Mouse (Mus musculus) embryonic stem cell, embryonic (primary cell): ENCODE data around the gene Dscaml1.

Experiments
- CTCF ChIA-PET, 4 experiments: fragments of 300-600 bp in 2 of 4; fragments of 350-600 bp in 2 of 4; sonication (Branson Sonifier 250); formaldehyde crosslinking; loops; one replicate each; lab custom pipeline; 2022; ENCODE audit warnings: inconsistent platforms in 2 of 4; lab: Charles Lee
- POLR2A ChIA-PET, 4 experiments: fragments of 300-600 bp in 2 of 4; fragments of 350-600 bp in 2 of 4; sonication (Branson Sonifier 250); formaldehyde crosslinking; loops; one replicate each; lab custom pipeline; 2022; ENCODE audit warnings: antibody characterized with exemption in 4 of 4, inconsistent platforms in 1 of 4; lab: Charles Lee

Gene Dscaml1

DNA sequence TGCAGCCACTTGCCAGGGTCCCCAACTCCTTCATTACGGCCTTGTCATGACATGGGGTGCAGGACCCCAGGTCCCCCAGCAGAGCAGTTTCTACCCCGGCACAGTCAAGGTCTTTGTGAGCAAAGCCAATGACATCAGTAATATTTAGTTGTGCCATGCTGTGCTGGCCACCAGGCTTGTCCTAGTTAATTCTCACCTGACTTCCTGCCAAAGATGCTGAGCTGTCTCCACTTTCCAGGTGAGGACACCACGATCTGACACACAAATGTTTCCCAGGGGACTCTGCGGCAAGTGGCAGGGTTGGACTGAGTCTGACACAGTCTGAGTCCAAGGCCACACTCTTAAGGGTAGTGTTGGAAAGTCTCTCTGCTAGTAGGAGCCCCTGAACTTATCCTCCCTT lies at the start of gene Dscaml1:
Gene Dscaml1, plus strand, starts transcription at position 173 of the 400 bp plus-strand sequence.
- CTCF ChIA-PET = interaction anchor here in 2 of 4 experiments (0.5 to 0.8 kb wide), 2 partner anchors 18 to 328 kb away, joined by 3 read pairs; no protein-coding TSS in a partner anchor

GRCm38 (mm10) chr9:45376883-45377282 lies 49.5 kb upstream of the Dscaml1 start:
- ChIA-PET POLR2A (interaction anchor here in 3 of 4 experiments (0.6 to 50.2 kb wide), 11 partner anchors 11 to 27 kb away, joined by 3 to 2905 read pairs (median 7); partner anchors contain the start of gene Fxyd6 (in 2 of the 3)), CTCF (interaction anchor here in 1 of 4 experiments (0.6 kb wide), 1 partner anchor 74 kb away, joined by 10 read pairs; no protein-coding TSS in a partner anchor)

More for the DNA sequence above, at the start of gene Dscaml1:
- POLR2A ChIA-PET = no interaction called here

- CTCF ChIA-PET = interaction anchor here in 2 of 4 experiments (0.6 to 2.8 kb wide), 5 partner anchors 8 to 80 kb away, joined by 3 to 13 read pairs (median 3); partner anchors contain the start of gene Fxyd6 (in 1 of the 2)
- POLR2A ChIA-PET = interaction anchor here in 3 of 4 experiments (0.5 to 50.2 kb wide), 15 partner anchors 9 to 794 kb away, joined by 3 to 2905 read pairs (median 5); partner anchors contain the start of genes Fxyd6 (in 3 of the 3) and Fxyd2 (in 1 of the 3)
Measured at GRCm38 (mm10) chr9:45380411-45381251, 45.8 kb upstream of the Dscaml1 start.

- CTCF ChIA-PET = interaction anchor here in 1 of 4 experiments (1.3 to 2.1 kb wide), 2 partner anchors 30 to 33 kb away, joined by 5 read pairs; no protein-coding TSS in a partner anchor
- POLR2A ChIA-PET = interaction anchor here in 3 of 4 experiments (0.7 to 50.2 kb wide), 13 partner anchors 8 to 82 kb away, joined by 3 to 2905 read pairs (median 10); partner anchors contain the start of genes Fxyd6 (in 2 of the 3) and Fxyd2 (in 1 of the 3)
Measured at GRCm38 (mm10) chr9:45382336-45382735, 44.1 kb upstream of the Dscaml1 start.

DNA sequence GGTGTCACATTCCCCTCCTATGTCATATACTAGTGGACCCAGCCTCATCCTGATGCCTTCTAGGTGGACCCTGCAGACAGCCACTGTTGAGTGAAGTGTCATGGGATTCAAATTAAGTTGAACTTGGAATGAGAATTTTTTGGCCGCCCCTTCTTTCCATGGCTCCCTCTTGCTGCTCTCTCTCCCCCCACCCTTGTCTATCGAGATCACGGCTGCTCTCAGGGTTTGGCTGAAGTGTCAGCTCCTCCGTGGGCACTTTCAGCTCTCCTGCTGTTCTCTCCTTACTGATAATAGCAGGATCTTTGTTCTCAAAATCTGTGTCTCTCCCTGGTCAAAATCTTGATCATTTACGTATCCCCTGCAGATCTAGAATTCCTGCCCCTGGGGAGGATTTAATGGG lies 43.6 kb upstream of the Dscaml1 start:
- CTCF ChIA-PET = interaction anchor here in 1 of 4 experiments (1.3 to 2.1 kb wide), 2 partner anchors 29 to 33 kb away, joined by 5 read pairs; no protein-coding TSS in a partner anchor

DNA sequence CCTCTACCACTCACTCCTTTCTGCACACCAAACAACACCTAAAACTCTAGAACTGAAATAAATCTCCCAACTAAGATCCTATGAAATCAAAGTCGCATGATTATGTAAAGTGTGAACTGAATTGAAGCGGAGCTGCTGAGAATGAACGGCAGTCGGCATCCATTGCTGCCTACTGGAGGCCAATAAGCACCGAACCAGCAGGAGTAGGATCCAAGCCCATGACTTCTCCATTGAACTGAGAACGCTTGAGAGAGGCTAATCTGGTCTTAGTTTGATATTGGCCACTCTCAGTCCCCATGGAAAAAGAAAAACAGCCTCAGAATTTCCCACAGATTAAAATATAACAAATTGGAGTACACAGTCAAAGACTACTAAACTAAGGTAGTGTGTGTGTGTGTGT lies 42.5 kb upstream of the Dscaml1 start:
- ChIA-PET POLR2A (interaction anchor here in 3 of 4 experiments (0.8 to 50.2 kb wide), 7 partner anchors 10 to 74 kb away, joined by 3 to 2905 read pairs (median 21); partner anchors contain the start of genes Fxyd2 (in 1 of the 3) and Fxyd6 (in 1 of the 3)), CTCF (interaction anchor here in 1 of 4 experiments (2.1 kb wide), 1 partner anchor 32 kb away, joined by 5 read pairs; no protein-coding TSS in a partner anchor)

More for the DNA sequence above, 43.6 kb upstream of the Dscaml1 start:
- POLR2A ChIA-PET = interaction anchor here in 3 of 4 experiments (0.7 to 50.2 kb wide), 11 partner anchors 8 to 82 kb away, joined by 3 to 2905 read pairs (median 11); partner anchors contain the start of genes Fxyd6 (in 2 of the 3) and Fxyd2 (in 1 of the 3)

DNA sequence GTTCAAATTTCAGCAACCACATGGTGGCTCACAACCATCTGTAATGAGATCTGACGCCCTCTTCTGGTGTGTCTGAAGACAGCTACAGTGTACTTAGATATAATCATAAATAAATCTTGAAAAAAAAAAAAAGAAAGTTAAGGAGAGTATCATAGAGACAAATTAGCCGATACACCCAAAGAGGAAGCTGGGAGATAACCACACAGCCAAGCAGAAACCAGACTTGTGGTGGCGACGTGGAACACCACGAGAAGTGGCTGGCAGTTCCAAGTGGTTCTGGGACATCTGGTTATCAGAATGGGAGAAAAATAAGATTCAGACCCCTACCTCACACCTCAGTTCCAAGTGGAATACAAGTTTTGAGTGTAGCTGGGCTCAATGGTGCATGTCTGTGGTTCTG lies 39.7 kb upstream of the Dscaml1 start:
- ChIA-PET CTCF (interaction anchor here (0.6 to 3.5 kb wide), 13 partner anchors 16 to 176 kb away, joined by 3 to 43 read pairs (median 5); partner anchors contain the start of gene Fxyd6 (in 1 of the 4)), POLR2A (interaction anchor here in 3 of 4 experiments (0.8 to 50.2 kb wide), 13 partner anchors 8 to 344 kb away, joined by 3 to 2905 read pairs (median 4); partner anchors contain the start of genes Fxyd6 (in 2 of the 3) and Fxyd2 (in 1 of the 3))

- POLR2A ChIA-PET = interaction anchor here (0.6 to 50.2 kb wide), 42 partner anchors 9 to 791 kb away, joined by 3 to 2905 read pairs (median 5); partner anchors contain the start of genes Fxyd6 (in 3 of the 4) and Fxyd2 (in 2 of the 4)
- CTCF ChIA-PET = interaction anchor here (0.6 to 4.4 kb wide), 63 partner anchors 8 to 549 kb away, joined by 3 to 72 read pairs (median 4); partner anchors contain the start of genes Fxyd6 (in 3 of the 4), Fxyd2 (in 1 of the 4) and Tmprss13 (in 1 of the 4)
Measured at GRCm38 (mm10) chr9:45388385-45388994, 37.9 kb upstream of the Dscaml1 start.

DNA sequence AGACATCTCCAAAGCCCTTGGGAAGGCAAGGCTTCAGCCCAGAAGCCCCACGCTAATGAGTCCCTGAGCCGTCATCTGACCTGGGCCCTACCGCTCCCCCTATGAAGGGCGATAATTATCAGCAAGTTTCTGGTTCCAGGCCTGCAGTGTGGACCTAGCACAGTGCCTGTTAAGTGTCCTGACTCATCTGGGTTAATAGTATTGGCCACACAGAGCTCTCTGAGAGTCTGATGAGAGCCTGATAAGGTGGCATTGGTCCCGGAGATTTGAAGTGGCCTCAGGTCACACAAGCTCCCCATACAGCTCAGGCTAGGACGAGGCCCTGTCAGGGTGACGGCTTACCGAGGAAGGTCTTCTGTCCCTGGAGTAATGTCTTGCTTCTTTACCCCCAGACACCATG lies 36.8 kb upstream of the Dscaml1 start:
- ChIA-PET CTCF (interaction anchor here (0.6 to 4.4 kb wide), 24 partner anchors 8 to 1222 kb away, joined by 3 to 72 read pairs (median 10); partner anchors contain the start of gene Fxyd2 (in 1 of the 4)), POLR2A (interaction anchor here (0.5 to 50.2 kb wide), 27 partner anchors 8 to 244 kb away, joined by 3 to 2905 read pairs (median 11); partner anchors contain the start of genes Fxyd6 (in 3 of the 4) and Fxyd2 (in 2 of the 4))

- CTCF ChIA-PET = interaction anchor here (0.6 to 4.4 kb wide), 19 partner anchors 12 to 580 kb away, joined by 3 to 72 read pairs (median 4); no protein-coding TSS in a partner anchor
- POLR2A ChIA-PET = interaction anchor here (0.5 to 50.2 kb wide), 46 partner anchors 8 to 449 kb away, joined by 3 to 2905 read pairs (median 6); partner anchors contain the start of genes Fxyd2 (in 3 of the 4) and Fxyd6 (in 3 of the 4)
Measured at GRCm38 (mm10) chr9:45391299-45391698, 35.1 kb upstream of the Dscaml1 start.

GRCm38 (mm10) chr9:45395218-45395617 lies 31.2 kb upstream of the Dscaml1 start:
- ChIA-PET POLR2A (interaction anchor here in 3 of 4 experiments (0.7 to 50.2 kb wide), 9 partner anchors 10 to 293 kb away, joined by 3 to 2905 read pairs (median 4); partner anchors contain the start of genes Fxyd2 (in 1 of the 3) and Fxyd6 (in 1 of the 3)), CTCF (interaction anchor here in 2 of 4 experiments (1.1 to 5.4 kb wide), 2 partner anchors 17 to 18 kb away, joined by 5 to 44 read pairs; no protein-coding TSS in a partner anchor)

- POLR2A ChIA-PET = interaction anchor here in 3 of 4 experiments (1.1 to 50.2 kb wide), 5 partner anchors 10 to 47 kb away, joined by 4 to 2905 read pairs (median 14); partner anchors contain the start of genes Fxyd2 (in 1 of the 3) and Fxyd6 (in 1 of the 3)
- CTCF ChIA-PET = interaction anchor here in 2 of 4 experiments (1.1 to 5.4 kb wide), 2 partner anchors 16 to 17 kb away, joined by 5 to 44 read pairs; no protein-coding TSS in a partner anchor
Measured at GRCm38 (mm10) chr9:45395796-45396195, 30.6 kb upstream of the Dscaml1 start.

DNA sequence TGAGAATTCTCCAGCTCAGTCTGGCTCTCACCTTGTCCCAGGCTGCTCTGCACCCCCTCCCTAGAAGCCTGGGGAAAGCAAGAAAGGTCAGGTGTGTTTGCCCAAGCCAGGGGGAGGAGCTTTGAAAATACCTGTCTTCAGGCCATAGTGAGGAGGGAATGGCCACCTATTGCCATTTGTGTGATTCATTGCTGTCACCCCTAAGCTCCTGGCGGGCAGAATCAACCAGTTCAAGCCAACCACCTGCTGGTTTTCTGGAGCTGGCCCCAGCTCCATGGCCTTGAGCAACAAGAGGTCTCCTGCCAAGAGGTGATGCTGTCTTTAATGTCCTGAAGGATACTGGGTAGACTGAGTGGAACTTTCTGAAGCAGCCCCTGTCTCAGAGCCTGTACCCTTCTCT lies 28.1 kb upstream of the Dscaml1 start:
- ChIA-PET CTCF (interaction anchor here (0.6 to 5.4 kb wide), 16 partner anchors 8 to 431 kb away, joined by 3 to 44 read pairs (median 4); no protein-coding TSS in a partner anchor), POLR2A (interaction anchor here in 3 of 4 experiments (0.6 to 50.2 kb wide), 30 partner anchors 9 to 630 kb away, joined by 3 to 2905 read pairs (median 5); partner anchors contain the start of gene Fxyd6 (in 3 of the 3))

GRCm38 (mm10) chr9:45399434-45399833 lies 27.0 kb upstream of the Dscaml1 start, which contains the start of gene Fxyd2:
Fxyd2 (plus strand) TSS chr9:45399669.
- CTCF ChIA-PET = interaction anchor here in 1 of 4 experiments (1.3 to 5.4 kb wide), 3 partner anchors 10 to 99 kb away, joined by 3 to 44 read pairs (median 4); no protein-coding TSS in a partner anchor
- POLR2A ChIA-PET = interaction anchor here in 3 of 4 experiments (0.9 to 50.2 kb wide), 8 partner anchors 8 to 50 kb away, joined by 3 to 2905 read pairs (median 10); partner anchors contain the start of gene Fxyd6 (in 1 of the 3)

GRCm38 (mm10) chr9:45401851-45402250 lies 24.6 kb upstream of the Dscaml1 start:
- ChIA-PET CTCF (interaction anchor here (0.5 to 2.4 kb wide), 7 partner anchors 10 to 332 kb away, joined by 3 to 15 read pairs (median 8); no protein-coding TSS in a partner anchor), POLR2A (interaction anchor here in 3 of 4 experiments (0.9 to 50.2 kb wide), 11 partner anchors 9 to 102 kb away, joined by 3 to 2905 read pairs (median 8); partner anchors contain the start of gene Fxyd6 (in 1 of the 3))
